Mouse (Mus musculus): ENCODE results near the gene Agap2.

DNA sequence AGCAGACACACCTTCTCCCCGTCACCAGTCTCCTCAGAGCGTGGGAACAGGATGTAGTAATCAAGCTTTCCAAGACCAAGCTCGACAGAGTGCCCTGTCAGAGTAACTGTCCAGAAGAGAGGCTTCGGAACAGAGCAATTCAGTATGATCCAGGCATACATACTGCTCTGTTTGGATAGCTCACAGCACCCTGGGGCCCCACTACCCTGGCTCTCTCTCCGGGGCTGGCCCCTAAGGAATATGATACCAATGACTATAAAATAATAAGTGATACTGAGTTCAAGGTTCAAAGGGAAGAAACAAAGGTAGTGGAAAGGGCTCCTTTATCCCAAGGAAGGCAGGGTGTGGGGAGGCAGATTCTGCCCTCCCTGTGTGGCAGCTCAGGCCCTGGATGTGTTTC lies 57.4 kb downstream of the Agap2 start:
- no peak for TF ChIP-seq GATA1 (IDR thresholded peaks at IDR 0.05; ENCODE audit: borderline replicate concordance, low read length)
- TF ChIP-seq FLI1 (IDR thresholded peaks at IDR 0.05; ENCODE audit: low read length): no peak
